Mouse (Mus musculus) limb, embryonic 12.5 days (tissue): ENCODE measurements around the gene Pou2f1. TPM values are rescaled to one million over a fixed set of nuclear protein-coding genes. Genes with fewer than 3 reads are reported as not detected.
"Not testable (repeated sequence)": the region's sequence is repeated elsewhere in the genome, so short reads cannot be mapped to it uniquely, and the experiment has no call there.

Source experiments
- ATAC-seq: fragments of 200-750 bp; cut with Nextera tagmentation; 2 replicates; pipeline ENCODE4 v1.8.0; 2017; ENCODE audit warnings: low read depth, moderate TSS enrichment; ENCODE audit not compliant: insufficient number of reproducible peaks, insufficient read depth, low FRiP score, low TSS enrichment
- H3K27ac ChIP-seq: fragments of 300-500 bp; sonication (generic); 2 replicates; pipeline ENCODE4 v1.5.1; 2016; ENCODE audit warnings: mild to moderate bottlenecking, moderate library complexity
- H3K27me3 ChIP-seq: fragments of 300-500 bp; sonication (generic); 2 replicates; pipeline ENCODE4 v1.6.1; 2016; ENCODE audit warnings: mild to moderate bottlenecking, moderate library complexity
- H3K36me3 ChIP-seq: fragments of 300-500 bp; sonication (generic); 2 replicates; pipeline ENCODE4 v1.6.1; 2016; ENCODE audit warnings: mild to moderate bottlenecking, moderate library complexity
- H3K4me1 ChIP-seq: fragments of 300-500 bp; sonication (generic); replicated peaks from 2 replicates; pipeline ENCODE4 v1.6.1; 2016
- H3K4me2 ChIP-seq: fragments of 300-500 bp; sonication (generic); 2 replicates; pipeline ENCODE4 v1.6.1; 2016; ENCODE audit warnings: mild to moderate bottlenecking, moderate library complexity
- H3K4me3 ChIP-seq: fragments of 300-500 bp; sonication (generic); replicated peaks from 2 replicates; pipeline ENCODE4 v1.5.1; 2016; ENCODE audit warnings: mild to moderate bottlenecking
- H3K9ac ChIP-seq: fragments of 300-500 bp; sonication (generic); replicated peaks from 2 replicates; pipeline ENCODE4 v1.6.1; 2016; ENCODE audit warnings: mild to moderate bottlenecking, moderate library complexity
- H3K9me3 ChIP-seq: fragments of 300-500 bp; sonication (generic); 2 replicates; pipeline ENCODE4 v1.6.1; 2016; ENCODE audit warnings: mild to moderate bottlenecking, moderate library complexity
- WGBS: fragments of 180-500 bp; shearing (Covaris S2); methylation state at CpG from one replicate; pipeline ENCODE4 v1.1.7; 2016; 5-methylcytosine and 5-hydroxymethylcytosine counted together
- polyA plus RNA-seq: library from polyadenylated mRNA; unstranded; fragments of >200 nt; fragmentation: Nextera tagmentation; extraction: Ambion mirVana; gene quantifications from 2 replicates; pipeline ENCODE4 v1.2.1, GENCODE M21; 2016

Gene Pou2f1
- polyA plus RNA-seq, 1 experiment from 2014 or later, result 18.5 TPM

DNA sequence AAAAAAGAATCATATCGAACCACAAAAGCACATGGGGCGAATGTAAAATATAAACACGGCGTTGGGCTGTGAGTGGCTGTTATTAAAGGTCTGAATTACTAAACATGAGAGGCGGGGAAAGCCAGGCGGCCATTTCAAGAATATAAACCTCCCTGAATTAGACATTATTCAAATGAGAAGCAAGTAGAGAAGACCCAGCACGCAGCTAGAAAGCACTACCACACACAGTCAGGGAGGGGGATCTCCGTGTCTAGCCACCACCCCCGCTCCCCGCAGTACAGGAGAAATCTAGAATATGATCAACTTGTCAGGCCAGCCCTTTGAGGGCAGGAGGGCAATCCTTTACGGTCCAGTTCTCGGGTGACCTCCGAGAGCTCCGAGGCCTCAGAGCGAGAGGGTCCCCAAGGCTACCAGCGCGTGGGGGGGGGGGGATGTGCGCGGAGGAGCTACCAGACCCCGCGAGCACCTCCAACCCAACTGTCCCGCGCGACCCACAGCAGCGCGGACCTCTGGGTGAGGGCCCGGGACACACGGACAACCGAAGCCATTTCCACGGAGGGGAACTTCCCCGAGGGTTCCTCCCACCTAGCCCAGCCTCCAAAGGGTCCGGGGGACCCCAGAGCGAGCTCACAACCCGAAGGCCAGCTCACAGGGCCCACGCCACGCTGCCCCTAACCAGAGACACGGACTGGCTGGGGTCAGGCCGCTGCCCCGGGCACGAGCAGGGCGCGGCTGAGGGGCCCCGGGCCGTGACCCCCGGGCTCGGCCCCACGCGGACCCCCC is 1.2 kb downstream of the Pou2f1 start:
- ATAC-seq, result peak; percentile 26; the same call in 1 of the 2 replicates
- WGBS, result 1% methylated on average over 47 of the region's 48 CpGs
- H3K9me3 ChIP-seq, result no peaks in the 10 kb centered on the region
- H3K27me3 ChIP-seq, result no peaks in the 10 kb centered on the region
- peak overlapping the region; percentile 93 for H3K27ac ChIP-seq
- no peaks in the 10 kb centered on the region for H3K36me3 ChIP-seq
- peaks cover 23% of the 10 kb centered on the region for H3K4me1 ChIP-seq
- H3K4me2 ChIP-seq, result peak overlapping the region; percentile 92
- H3K4me3 ChIP-seq, result peak overlapping the region; percentile 99
- H3K9ac ChIP-seq, result peak overlapping the region; percentile 98

DNA sequence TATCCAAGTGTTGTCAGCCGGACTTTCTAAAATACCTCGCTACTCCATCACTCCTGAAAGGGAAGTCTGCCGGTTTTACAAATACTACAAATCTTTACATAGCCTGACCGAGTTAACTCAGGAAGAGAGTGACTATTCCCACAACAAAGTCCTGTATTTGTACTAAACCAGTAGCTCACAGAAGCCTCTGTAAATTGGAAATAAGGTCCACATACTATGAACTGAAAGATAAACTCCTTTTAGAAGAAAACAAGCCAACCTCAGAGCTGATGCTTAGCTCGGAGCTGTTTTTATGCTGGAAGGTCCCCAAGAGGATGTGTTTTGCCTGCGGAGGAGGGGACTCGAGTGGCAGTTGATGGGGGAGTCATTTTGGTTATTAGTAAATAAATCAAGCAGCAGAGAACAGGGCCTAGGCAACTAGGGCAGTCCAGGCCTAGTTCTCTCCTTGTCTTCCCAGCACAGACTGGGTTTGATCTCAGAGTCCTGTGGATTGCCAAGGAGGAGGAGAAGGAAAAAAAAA is 1.8 kb downstream of the Pou2f1 start:
- 9% methylated on average over 7 of the region's 7 CpGs for WGBS
- Histone ChIP-seq H3K27ac (peak overlapping the region; percentile 59; the same call in 1 of the 2 replicates), H3K36me3 (no peaks in the 10 kb centered on the region), H3K9me3 (no peaks in the 10 kb centered on the region), H3K4me3 (peak overlapping the region; percentile 99), H3K4me2 (peak overlapping the region; percentile 92), H3K27me3 (no peaks in the 10 kb centered on the region), H3K4me1 (peaks cover 26% of the 10 kb centered on the region), H3K9ac (peak overlapping the region; percentile 98)
- ATAC-seq, result no peak

DNA sequence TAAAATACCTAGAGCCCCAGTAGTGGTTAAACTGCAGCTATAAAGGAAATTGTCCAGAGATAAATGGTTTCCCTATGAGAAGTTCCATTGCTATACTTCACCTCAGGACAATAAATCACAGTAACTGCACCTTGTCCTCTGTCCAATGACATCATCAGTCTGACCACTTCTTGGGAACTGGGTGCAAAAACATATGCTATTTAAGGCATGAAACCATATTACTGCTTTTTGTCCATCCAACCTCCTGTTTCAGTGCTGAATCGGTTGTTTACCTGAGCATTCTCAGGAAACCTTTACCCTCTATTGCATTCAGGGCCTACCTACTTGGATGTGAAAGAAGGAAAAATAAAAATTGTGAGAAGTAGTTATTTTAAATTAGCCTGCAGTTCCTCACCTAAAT is 2.8 kb downstream of the Pou2f1 start:
- 62% methylated on average over 1 of the region's 1 CpGs for WGBS
- no peak overlapping the region for H3K4me3 ChIP-seq
- peaks cover 26% of the 10 kb centered on the region for H3K4me1 ChIP-seq
- 0 out of 2 replicates have a peak overlapping the region, but pooled peaks have one; percentile 4 for H3K4me2 ChIP-seq
- H3K27ac ChIP-seq, result no peak overlapping the region
- ATAC-seq, result no peak
- no peaks in the 10 kb centered on the region for H3K27me3 ChIP-seq
- H3K9ac ChIP-seq, result no peak overlapping the region
- no peaks in the 10 kb centered on the region for H3K36me3 ChIP-seq
- H3K9me3 ChIP-seq, result no peaks in the 10 kb centered on the region

DNA sequence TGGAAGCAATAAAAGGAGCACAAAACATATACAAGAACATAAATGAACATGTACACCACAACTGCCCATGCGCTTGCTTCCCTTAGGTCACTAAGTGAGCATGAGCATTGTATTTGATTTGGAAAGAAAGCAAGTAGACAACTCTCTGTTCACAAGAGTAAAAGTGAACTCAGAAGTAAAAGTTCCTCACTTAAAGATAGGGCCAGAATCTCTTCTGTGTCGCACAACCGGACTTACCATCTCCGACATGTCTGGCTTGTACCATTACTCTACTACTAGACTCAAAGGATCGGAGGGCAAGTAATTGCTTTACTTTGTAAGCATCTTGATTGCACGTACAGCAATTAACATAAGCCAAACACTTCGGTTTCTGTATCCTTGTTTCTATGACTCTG is 6.8 kb downstream of the Pou2f1 start:
- ATAC-seq, result no peak
- Histone ChIP-seq H3K27me3 (no peaks in the 10 kb centered on the region), H3K4me2 (no peak overlapping the region), H3K9me3 (no peaks in the 10 kb centered on the region), H3K9ac (no peak overlapping the region), H3K4me3 (no peak overlapping the region), H3K27ac (no peak overlapping the region), H3K36me3 (no peaks in the 10 kb centered on the region), H3K4me1 (peaks cover 19% of the 10 kb centered on the region)
- WGBS, result 85% methylated on average over 7 of the region's 7 CpGs

DNA sequence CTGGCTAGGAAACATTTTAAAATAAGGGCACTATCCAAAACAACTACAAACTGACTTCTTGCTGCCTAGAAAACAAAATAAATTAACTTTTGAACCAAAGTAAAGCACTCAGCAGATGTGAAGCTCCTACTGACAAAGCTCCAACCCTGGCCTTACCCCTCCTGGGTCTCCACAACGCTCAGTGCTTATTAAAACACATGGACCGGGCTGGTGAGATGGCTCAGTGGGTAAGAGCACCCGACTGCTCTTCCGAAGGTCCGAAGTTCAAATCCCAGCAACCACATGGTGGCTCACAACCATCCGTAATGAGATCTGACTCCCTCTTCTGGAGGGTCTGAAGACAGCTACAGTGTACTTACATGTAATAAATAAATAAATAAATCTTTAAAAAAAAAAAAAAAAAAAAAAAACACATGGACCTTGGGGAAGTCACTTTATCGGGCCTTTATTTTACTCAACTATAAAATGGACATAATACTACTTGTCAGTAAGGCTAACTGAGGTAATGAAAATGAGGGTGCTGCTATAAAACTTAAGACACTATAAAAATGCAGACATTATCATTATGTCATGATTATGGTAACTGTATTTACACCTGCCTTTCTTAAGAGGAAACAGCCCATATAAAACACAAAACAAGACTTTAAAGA is 7.3 kb downstream of the Pou2f1 start:
- H3K4me2 ChIP-seq, H3K27me3 ChIP-seq, H3K36me3 ChIP-seq, ATAC-seq, H3K27ac ChIP-seq, H3K4me3 ChIP-seq, H3K9ac ChIP-seq, H3K9me3 ChIP-seq: not testable (repeated sequence)
- H3K4me1 ChIP-seq, result peaks cover 14% of the 10 kb centered on the region
- 86% methylated on average over 7 of the region's 7 CpGs for WGBS

DNA sequence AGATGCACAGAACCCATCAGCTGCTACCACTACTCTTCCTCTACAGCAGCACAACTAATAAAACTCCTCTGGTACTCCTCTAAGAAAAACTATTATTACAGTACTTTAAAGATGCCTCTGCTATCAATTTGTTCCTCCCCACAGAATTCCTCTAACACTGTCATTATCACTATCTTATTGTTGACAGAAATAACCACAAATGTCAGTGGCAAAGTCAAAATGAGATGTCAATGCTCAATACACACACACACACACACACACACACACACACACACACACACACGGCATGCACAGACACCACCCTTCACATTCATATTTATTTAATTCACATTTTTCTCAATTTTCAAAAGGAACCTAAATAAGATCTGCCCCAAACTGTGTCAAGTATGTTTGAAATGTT is 8.2 kb downstream of the Pou2f1 start:
- no peak overlapping the region for H3K27ac ChIP-seq
- H3K9ac ChIP-seq, result no peak overlapping the region
- no peaks in the 10 kb centered on the region for H3K9me3 ChIP-seq
- H3K4me3 ChIP-seq, result no peak overlapping the region
- no peaks in the 10 kb centered on the region for H3K36me3 ChIP-seq
- WGBS, result 92% methylated on average over 1 of the region's 1 CpGs
- H3K4me1 ChIP-seq, result peaks cover 8% of the 10 kb centered on the region
- no peak overlapping the region for H3K4me2 ChIP-seq
- ATAC-seq, result no peak
- no peaks in the 10 kb centered on the region for H3K27me3 ChIP-seq

DNA sequence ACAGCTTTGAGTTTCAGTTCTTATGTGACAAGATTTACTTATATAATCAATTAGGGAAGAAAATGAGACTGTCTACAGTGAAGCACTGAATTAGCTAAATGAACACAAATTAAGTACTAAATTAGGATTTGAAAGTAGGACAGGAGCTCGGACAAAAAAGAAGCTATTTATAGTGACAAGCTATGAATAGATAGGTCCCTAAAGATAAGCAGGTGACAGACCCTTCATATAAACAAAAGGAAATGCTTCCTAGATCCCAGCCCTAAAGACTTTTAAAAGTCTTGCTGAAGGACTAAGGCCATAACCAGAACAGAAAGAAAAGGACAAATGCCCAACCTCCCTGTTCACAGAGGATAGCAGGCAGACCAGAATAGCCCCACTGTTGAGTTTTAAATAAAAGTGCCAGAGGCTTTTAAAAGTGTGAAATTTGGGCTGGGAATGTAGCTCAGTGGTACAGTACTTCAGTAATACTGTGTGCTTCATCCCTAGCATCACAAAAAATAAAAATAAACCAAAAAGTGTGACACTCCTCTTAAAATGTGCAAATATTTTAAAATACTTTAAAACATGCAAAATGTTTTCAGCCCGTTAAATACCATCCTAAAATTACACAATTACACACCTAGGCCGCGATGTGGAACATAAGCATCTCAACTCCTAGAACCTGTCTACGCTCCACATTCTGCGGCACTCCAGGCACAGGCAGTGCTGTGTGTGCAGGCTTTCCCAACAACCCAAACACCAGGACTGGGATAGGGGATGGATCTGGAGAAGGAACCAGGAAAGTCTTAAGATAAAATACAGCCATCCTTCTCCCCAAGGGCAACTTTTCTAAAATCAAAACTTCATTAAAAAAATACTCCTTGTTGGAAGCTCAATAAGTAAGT is 9.0 kb downstream of the Pou2f1 start:
- Histone ChIP-seq H3K27me3 (no peaks in the 10 kb centered on the region), H3K9ac (no peak overlapping the region), H3K9me3 (no peaks in the 10 kb centered on the region), H3K4me3 (no peak overlapping the region), H3K4me2 (no peak overlapping the region), H3K36me3 (no peaks in the 10 kb centered on the region), H3K27ac (no peak overlapping the region), H3K4me1 (peaks cover 8% of the 10 kb centered on the region)
- 79% methylated on average over 6 of the region's 6 CpGs for WGBS
- ATAC-seq, result no peak

DNA sequence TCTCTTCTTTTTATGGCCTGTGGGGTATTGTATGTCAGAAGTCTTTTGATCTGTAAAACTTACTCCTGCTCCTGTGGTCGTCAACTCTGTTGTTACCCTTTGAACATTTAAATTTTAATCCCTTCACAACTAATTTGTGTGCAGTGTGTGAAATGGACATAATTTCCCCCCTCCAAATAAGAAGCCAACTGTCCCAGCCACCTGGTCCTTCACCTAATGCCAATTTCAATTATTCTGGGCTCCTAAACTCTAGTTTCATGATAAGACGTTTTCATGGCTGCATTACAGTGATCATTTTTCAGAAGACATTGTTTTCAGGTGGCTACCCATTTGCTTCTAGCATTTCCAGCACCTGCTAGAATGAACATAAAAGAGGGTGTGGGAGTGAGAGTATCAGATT is 13.9 kb downstream of the Pou2f1 start:
- no peaks in the 10 kb centered on the region for H3K9me3 ChIP-seq
- no peak overlapping the region for H3K27ac ChIP-seq
- 58% methylated on average over 2 of the region's 2 CpGs for WGBS
- no peaks in the 10 kb centered on the region for H3K27me3 ChIP-seq
- H3K4me1 ChIP-seq, result no peaks in the 10 kb centered on the region
- H3K36me3 ChIP-seq, result no peaks in the 10 kb centered on the region
- H3K4me3 ChIP-seq, result no peak overlapping the region
- H3K9ac ChIP-seq, result no peak overlapping the region
- no peak overlapping the region for H3K4me2 ChIP-seq
- ATAC-seq, result no peak

DNA sequence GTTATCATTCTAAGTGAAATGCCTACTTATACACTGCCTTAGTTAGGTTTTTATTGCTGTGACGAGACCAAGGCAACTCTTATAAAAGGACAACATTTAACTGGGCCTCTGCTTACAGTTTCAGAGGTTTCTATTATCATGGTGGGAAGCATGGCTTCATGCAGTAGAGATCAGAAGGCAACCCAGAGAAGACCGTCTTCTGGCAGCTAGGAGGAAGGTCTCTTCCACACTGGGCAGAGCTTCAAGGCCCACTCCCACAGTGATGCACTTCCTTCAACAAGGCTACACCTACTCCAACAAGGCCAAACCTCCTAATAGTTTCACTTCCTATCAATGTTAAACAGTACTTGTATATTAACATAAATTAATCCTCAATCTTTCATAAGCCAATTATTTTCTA is 14.4 kb downstream of the Pou2f1 start:
- 88% methylated on average over 2 of the region's 2 CpGs for WGBS
- ATAC-seq, result no peak

DNA sequence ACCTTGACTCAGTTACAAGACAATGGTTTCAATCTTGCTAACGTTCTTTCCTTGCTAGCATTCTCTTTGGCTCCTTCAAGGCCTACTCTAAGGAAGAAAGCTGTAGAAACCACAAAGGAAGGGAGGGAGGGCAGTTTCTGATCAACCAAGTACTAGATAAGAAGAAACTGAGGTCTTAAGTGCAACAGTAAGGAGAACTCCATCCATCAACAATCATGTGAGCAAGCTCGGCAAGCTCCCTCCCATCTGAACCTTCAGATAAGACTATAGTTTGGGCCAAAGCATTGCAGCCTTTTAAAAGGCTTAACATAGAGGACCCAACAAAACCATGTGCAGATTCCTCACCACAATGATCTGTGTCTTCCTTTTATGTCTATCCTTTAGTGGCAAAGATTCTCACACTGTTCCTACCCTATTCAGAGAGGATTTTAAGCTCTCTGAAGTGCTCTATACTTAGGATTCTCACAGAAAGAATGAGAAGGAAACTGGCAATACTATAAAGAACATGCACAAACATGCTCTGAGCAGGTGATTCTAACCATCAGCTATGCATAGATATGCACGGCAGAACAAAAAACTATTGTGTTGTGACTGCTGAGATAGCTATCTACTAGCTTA is 16.6 kb downstream of the Pou2f1 start:
- H3K9me3 ChIP-seq, result no peaks in the 10 kb centered on the region
- WGBS, result 87% methylated on average over 3 of the region's 3 CpGs
- no peak overlapping the region for H3K4me3 ChIP-seq
- no peaks in the 10 kb centered on the region for H3K4me1 ChIP-seq
- no peak overlapping the region for H3K4me2 ChIP-seq
- ATAC-seq, result no peak
- H3K27me3 ChIP-seq, result no peaks in the 10 kb centered on the region
- no peak overlapping the region for H3K9ac ChIP-seq
- H3K36me3 ChIP-seq, result no peaks in the 10 kb centered on the region
- H3K27ac ChIP-seq, result no peak overlapping the region

More for the DNA sequence above, 14.4 kb downstream of the Pou2f1 start:
- Histone ChIP-seq H3K4me1 (no peaks in the 10 kb centered on the region), H3K9me3 (no peaks in the 10 kb centered on the region), H3K4me2 (no peak overlapping the region), H3K27me3 (no peaks in the 10 kb centered on the region), H3K36me3 (no peaks in the 10 kb centered on the region), H3K27ac (no peak overlapping the region), H3K4me3 (no peak overlapping the region), H3K9ac (no peak overlapping the region)
